Mouse (Mus musculus) erythroblast, embryonic 14.5 days (primary cell): Measurements from ENCODE around the gene Prkg1.

Source experiments
- GATA1 ChIP-seq: IDR thresholded peaks from 2 replicates; pipeline ENCODE4 v1.6.1; 2012; ENCODE audit warnings: low read length, inconsistent platforms, mixed read lengths
- TAL1 ChIP-seq: IDR thresholded peaks from 3 replicates; pipeline ENCODE4 v1.6.1; 2012; ENCODE audit warnings: low read length, inconsistent platforms, mixed read lengths

DNA sequence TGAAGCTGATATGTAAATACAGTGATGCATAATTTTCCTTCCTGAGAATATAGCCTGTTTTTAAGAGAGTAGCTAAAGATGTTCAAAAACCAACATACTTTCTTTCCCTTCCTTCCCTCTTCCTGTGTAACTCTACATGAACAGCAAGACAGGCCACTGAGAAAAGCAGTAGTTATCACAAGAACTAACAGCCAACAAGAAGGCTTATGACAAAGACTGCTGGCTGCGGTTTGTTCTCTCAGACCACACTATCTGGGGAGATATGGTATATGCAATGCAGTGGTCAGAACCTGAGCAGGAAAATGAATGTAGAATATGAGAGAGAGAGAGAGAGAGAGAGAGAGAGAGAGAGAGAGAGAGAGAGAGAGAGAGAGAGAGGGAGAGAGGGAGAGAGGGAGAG lies 15.4 kb upstream of the Prkg1 start:
- TF ChIP-seq GATA1 (no peak), TAL1 (no peak)
